Mouse (Mus musculus) mouse embryonic stem cell (cell line): ENCODE measurements around the gene Nxf2.

Experiments
- in situ Hi-C, 2 experiments: fragments of 300-500 bp; cut with MboI; formaldehyde crosslinking; loops; 1 replicate in 1 of 2; 3 replicates in 1 of 2; pipeline ENCODE4 v1.14.3; 2019 to 2020; ENCODE audit warnings: low sequenced_read_pairs in 2 of 2, low pct_unique_long_range_greater_than_20kb in 1 of 2, mixed read lengths in 1 of 2; ENCODE audit not compliant: unreplicated experiment in 1 of 2

The Nxf2 gene

GRCm38 (mm10) chrX:134964546-134964945 lies at the start of gene Nxf2:
TSS of gene Nxf2 (minus strand) at chrX:134964754.
- in situ Hi-C loops = no loop called here

GRCm38 (mm10) chrX:135011381-135011780 lies 46.8 kb upstream of the Nxf2 start:
- in situ Hi-C loops = no loop called here

DNA sequence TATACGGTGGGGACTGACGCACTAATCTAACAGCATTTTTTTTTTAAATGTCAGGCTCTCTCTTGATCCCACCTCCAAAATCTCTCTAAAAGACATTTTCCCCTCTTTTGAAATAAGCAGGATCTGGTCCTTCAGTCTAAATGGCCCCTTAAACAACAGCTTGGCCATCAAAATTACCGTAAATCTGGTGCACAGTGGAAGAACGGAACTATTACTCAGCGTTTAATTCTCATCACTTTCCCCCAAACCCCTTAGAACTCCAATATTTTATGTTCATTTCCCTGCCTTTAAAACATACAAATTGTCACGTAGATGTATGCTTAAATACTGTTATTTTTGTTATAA lies 44.9 kb upstream of the Nxf2 start:
- in situ Hi-C loops = no loop called here

DNA sequence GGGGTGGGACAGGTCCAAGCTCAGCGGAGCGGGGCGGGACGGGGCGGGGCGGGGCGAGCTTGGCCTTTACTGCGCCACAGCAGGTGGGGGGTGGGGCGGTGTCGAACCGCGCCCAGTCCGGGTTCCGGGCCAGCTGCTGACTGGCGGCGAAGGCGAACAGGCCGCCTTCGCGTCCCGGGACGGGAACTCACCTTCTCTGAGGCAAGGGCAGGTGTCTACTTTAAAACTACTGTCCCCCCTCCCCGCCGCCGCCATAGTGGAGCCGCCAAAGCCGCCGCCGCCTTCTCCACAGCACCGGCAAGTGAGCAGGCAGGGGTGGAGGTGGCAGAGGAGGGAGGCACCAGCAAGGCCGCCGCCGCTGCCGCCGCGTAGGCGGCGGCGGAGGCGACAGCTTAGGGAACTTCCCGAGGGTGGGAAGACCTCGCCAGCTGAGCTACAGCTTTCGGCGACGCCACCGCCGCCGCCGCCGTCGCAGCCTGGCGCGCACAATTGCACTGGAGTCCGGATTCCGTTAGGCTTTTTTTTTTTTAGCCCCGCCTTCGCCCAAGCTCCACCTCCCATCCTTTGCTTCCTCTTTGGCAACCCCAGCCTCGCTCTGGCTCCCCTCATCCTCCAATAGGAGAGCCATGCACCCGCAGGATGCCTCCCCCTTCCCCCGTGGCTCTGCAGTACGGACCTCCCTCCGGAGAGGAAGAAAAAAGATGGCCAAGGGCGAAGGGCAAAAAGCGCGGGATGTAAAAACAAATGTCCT lies 44.3 kb upstream of the Nxf2 start, which contains the start of gene Zmat1:
Gene Zmat1, minus strand, starts transcription at position 490 of the 751 bp plus-strand sequence.
- in situ Hi-C loops = no loop called here

- in situ Hi-C loops = no loop called here
Measured at GRCm38 (mm10) chrX:135008021-135008420, 43.5 kb upstream of the Nxf2 start.

DNA sequence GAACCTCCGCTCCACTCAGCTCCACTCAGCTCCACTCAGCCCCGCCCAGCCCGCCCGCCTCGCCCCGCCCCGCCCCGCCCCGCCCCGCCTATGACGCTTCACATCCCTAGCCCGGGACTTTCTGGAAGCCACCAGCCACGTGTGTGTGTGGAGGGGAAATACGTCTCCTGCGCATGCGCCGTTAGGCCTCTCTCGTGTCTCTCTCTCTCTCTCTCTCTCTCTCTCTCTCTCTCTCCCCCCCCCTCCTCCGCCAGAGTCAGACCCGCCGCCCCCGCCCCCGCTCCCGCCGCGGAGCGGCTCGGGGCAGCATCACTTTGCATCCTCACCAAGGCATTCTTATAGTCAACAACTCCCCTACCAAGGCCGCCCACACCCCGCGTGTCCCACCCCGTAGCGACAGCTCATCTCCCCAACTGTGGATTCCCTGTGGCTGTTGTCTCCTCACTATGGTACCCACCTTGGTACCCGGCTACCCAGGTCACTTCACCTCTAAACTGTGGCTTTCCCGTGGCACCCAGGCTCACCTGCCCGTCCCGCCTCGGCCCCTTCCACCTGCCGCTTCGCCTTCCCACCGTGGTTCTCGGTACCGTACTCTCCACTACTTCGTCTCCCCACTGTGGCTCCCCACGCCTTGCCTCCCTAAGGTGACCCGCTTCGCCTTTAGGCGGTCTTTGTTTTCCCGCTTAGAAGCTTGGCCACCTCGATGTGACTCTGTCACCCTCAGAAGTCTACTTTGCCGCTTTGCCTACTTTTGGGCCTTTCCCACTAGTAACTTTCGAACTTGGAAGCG lies 1.1 kb downstream of the Nxf2 start:
- in situ Hi-C loops = no loop called here

DNA sequence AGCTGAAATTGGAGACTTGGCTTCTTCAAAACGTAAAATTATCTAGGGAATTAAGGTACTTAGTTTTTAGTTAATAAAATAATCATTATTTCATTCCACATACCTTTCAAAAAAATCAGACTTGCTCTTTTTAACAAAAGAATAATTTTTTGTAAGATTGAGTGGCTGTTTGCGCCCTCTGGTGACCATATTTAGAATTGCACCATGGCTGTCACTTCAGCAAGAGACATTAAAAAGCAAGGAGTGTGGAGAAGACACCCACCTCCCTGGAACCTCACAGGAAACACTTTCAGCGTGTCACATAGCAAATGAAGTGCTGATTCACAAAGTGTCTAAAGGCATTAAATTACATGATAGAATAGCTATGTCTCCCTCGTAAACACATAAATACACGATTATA lies 34.2 kb downstream of the Nxf2 start:
- in situ Hi-C loops = no loop called here

- in situ Hi-C loops = no loop called here
Measured at GRCm38 (mm10) chrX:134929927-134930326, 34.6 kb downstream of the Nxf2 start.

DNA sequence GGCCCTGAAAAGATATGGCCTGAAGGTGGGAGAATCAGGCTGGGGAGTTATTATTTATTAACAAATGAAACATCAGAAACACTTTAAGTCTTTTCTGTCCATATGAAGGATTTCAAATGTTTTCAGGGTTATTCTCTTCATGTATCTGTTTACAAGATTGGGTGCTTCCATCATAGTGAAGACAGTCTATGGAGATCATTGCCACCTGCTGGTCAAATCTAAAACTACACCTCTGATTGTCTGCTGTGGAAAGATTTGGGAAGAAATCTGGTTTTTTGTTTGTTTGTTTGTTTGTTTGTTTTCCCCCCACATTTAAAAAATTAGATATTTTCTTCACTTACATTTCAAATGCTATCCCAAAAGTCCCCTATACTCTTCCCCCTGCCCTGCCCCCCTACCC lies 39.5 kb downstream of the Nxf2 start:
- in situ Hi-C loops = no loop called here

DNA sequence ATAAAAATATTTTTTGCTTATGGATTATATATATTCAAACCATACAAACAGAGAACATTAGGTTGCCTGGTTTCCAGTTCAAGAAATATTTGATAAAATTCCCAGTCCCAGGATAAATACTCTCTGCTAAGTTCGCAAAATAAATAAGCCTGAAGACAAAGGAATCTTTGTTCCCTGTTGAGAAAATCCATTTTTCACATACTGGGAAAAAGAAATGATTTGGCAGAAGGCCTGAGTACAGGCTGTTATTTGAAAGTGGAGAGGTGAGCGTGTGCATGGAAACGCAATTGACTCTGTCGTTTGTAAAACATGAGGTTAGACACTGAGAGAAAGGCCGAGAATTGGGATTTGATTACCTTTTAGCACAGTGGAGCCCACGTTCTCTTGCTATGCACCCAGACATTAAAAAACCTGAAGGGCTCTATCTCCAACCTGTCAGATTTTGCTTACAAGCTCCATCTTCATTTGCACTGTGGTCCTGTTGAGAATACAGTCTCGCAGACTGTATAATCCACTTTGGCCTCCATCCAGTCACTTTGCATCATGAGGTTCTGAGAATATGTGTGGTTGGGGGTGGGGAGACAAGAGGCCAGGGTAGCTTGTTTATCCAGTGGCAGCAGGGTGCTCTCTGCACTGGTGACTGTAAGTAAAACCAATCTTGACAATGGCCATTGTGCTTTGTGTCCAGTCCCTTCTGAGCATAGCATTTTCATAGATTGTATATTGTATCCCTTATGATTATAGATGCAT lies 40.7 kb downstream of the Nxf2 start:
- in situ Hi-C loops = loop anchor here (25.0 kb wide), 2 partner anchors 187 to 287 kb away; no protein-coding TSS in a partner anchor

DNA sequence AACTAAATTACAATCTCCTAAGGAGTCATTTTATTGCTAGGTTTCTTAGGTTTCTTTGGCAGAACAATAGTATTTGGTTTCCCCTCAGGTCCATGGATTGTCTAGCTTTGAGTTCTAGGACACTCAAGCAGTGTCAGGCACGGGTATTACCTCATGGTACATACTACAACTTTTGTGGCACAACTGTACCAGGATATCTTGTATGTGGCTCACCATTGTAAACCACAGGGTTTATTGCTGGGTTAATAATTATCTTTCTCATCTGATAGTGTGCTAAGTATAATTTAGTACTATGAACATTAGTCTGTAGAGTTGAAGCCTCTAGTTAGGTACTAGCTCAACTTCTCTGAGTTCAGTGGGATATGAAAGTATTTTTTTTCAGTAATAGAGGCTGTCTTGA lies 45.3 kb downstream of the Nxf2 start:
- in situ Hi-C loops = loop anchor here (25.0 kb wide), 2 partner anchors 182 to 282 kb away; no protein-coding TSS in a partner anchor

- in situ Hi-C loops = loop anchor here (25.0 kb wide), 2 partner anchors 178 to 278 kb away; no protein-coding TSS in a partner anchor
Measured at GRCm38 (mm10) chrX:134915745-134916144, 48.8 kb downstream of the Nxf2 start.

GRCm38 (mm10) chrX:134915315-134915714 lies 49.2 kb downstream of the Nxf2 start:
- in situ Hi-C loops = loop anchor here (25.0 kb wide), 2 partner anchors 178 to 278 kb away; no protein-coding TSS in a partner anchor

DNA sequence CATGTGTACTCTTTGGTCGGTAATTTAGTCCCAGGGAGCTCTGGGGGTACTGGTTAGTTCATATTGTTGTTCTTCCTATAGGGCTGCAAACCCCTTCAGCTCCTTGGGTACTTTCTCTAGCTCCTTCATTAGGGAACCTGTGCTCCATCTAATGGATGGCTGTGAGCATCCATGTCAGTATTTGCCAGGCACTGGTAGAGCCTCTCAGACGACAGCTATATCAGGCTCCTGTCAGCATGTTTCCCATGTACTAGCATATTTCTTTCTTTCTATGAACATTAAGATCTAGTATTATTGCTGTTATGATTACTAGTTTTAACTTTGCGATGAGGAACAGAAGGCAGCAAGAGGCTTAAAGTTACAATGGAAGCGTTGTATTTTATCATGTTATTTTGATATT lies 49.7 kb downstream of the Nxf2 start:
- in situ Hi-C loops = loop anchor here (25.0 kb wide), 2 partner anchors 178 to 278 kb away; no protein-coding TSS in a partner anchor

DNA sequence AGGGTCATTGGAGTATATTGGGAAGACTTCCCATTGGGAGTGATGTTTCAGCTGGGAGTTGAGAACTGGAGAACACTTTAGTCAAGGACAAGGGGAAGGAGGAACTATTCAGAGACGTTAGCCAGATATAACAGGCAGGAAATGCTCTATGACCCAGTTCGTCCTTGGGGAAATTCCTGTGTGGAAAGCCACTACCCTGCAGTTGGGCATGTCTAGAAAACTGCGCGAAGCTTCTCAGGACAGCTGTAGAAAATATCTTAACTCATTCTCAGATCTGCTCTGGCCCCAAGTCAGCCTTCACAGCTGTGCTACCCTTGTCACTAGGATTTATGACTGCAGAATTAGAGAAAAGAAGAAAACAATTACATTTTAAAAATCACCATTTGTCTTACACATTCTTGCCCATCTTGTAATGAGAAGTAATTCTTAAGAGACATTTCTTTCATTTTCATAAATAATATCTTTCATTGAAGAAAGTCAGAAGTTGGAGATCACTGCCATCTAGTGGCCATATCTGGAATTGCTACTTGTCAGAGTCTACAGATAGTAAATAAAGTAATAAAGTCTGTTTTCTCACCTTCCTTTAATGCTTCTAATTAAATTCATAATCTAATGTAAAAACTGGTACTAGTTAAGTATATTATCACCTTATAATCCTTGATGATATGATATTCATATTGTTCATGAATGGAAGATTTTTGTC lies 51.2 kb downstream of the Nxf2 start:
- in situ Hi-C loops = loop anchor here (25.0 kb wide), 2 partner anchors 176 to 276 kb away; no protein-coding TSS in a partner anchor

DNA sequence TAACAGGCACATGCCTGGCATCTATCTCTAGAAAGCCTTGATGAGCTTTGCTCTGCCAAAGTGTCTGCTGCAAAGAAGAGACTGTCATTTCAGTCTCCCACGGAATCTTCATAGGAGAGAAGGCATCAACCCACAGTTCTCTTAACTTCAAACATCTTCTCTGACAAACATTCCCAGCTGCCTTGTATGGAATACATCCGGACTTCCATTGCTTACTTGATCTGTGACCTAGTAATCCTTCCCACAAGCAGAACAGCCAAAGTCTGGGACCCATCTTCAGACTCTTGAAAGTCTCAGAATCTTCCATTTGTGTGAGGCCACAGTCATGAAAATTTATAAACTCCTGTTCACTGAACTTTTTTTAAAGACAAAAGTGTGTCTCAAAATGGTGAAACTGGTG lies 51.7 kb downstream of the Nxf2 start:
- in situ Hi-C loops = loop anchor here (25.0 kb wide), 2 partner anchors 176 to 276 kb away; no protein-coding TSS in a partner anchor

- in situ Hi-C loops = loop anchor here (25.0 kb wide), 2 partner anchors 173 to 273 kb away; no protein-coding TSS in a partner anchor
Measured at GRCm38 (mm10) chrX:134910345-134910744, 54.2 kb downstream of the Nxf2 start.
